Mouse (Mus musculus): ENCODE measurements around the gene 4930432M17Rik. TPM values are rescaled to one million over a fixed set of nuclear protein-coding genes. Genes with fewer than 3 reads are reported as not detected.

4930432M17Rik gene
- polyA plus RNA-seq, 2 experiments = not detected

DNA sequence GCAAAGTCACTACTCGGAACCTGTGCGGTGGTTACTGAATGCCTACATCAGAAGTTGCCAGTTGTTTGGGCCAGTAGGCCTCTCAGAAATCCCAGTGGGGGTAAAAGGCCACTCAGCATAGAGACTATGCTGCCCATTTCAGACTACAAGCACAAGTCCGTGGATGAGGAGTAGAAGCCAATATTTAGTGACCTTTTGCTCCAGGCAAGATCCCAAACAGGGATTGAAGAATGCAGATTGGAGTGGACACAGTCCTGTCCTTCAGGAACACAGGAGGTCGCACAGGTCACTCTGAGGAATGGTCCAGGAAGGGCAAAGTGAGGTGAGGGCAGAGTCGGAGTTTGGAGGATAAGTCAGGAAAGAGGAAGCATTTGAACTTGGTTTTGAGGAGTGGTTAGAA is 23.2 kb downstream of the 4930432M17Rik start:
- Histone ChIP-seq H3K9ac (replicated peaks) (no peak overlapping the region), H3K27me3 (ENCODE audit: control insufficient read depth, insufficient read depth, low read length) (no peaks in the 10 kb centered on the region), H3K36me3 (replicated peaks; ENCODE audit: control insufficient read depth, insufficient read depth, low read depth) (no peaks in the 10 kb centered on the region), H3K4me2 (ENCODE audit: low read depth) (no peak overlapping the region), H3K9me3 (ENCODE audit: control insufficient read depth, low read length) (no peaks in the 10 kb centered on the region), H3K27ac (no peak overlapping the region), H3K4me3 (ENCODE audit: insufficient read depth in 1 of 2, low read depth in 2 of 2, low read length in 2 of 2) (no peak overlapping the region), H3K4me1 (replicated peaks; ENCODE audit: control insufficient read depth in 2 of 2, insufficient read depth in 2 of 2, low read length in 1 of 2) (peaks cover 0 to 2% of the 10 kb centered on the region in 2 experiments; a peak in 2 of 4 replicates)
- 50% methylated on average over 5 of the region's 5 CpGs for WGBS (ENCODE audit: insufficient replicate concordance)
- TF ChIP-seq EP300 (IDR thresholded peaks at IDR 0.05; ENCODE audit: low read depth) (no peak), CTCF (IDR thresholded peaks at IDR 0.05; ENCODE audit: low read depth) (no peak)
- DNase-seq (ENCODE audit: low read depth in 3 of 3, low spot score in 3 of 3) (no peak), ATAC-seq (ENCODE audit: insufficient read depth) (no peak)

DNA sequence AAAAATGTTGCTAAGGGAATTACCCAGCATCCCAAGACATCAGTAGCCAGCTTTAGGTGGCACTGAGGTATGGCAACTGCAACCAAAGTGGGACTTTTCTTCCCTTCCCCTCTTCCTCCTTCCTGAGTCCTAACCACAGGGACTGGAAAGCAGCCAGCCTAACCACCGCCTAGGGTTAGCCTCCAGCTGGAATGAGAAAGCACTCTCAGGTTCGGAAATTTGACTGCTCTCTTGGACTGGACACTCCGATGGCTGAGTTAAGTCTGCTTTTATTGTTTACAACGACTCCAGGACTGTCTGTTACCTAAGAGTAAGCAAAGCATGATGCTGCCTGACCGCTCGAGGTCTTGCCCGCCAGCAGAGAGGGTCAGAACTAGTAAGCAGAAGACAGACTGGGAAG is 26.6 kb downstream of the 4930432M17Rik start:
- WGBS (ENCODE audit: insufficient replicate concordance) = 56% methylated on average over 7 of the region's 7 CpGs
- H3K4me2 ChIP-seq (ENCODE audit: low read depth) = no peak overlapping the region
- no peaks in the 10 kb centered on the region for H3K36me3 ChIP-seq (replicated peaks; ENCODE audit: control insufficient read depth, insufficient read depth, low read depth)
- no peaks in the 10 kb centered on the region for H3K9me3 ChIP-seq (ENCODE audit: control insufficient read depth, low read length)
- no peak overlapping the region for H3K9ac ChIP-seq (replicated peaks)
- H3K4me1 ChIP-seq (replicated peaks; ENCODE audit: control insufficient read depth in 2 of 2, insufficient read depth in 2 of 2, low read length in 1 of 2) = no peaks in the 10 kb centered on the region; a peak in 1 of 4 replicates
- no peak overlapping the region for H3K4me3 ChIP-seq (ENCODE audit: insufficient read depth in 1 of 2, low read depth in 2 of 2, low read length in 2 of 2)
- no peaks in the 10 kb centered on the region for H3K27me3 ChIP-seq (ENCODE audit: control insufficient read depth, insufficient read depth, low read length)
- H3K27ac ChIP-seq = no peak overlapping the region
- no peak for TF ChIP-seq EP300 (IDR thresholded peaks at IDR 0.05; ENCODE audit: low read depth)
- TF ChIP-seq CTCF (IDR thresholded peaks at IDR 0.05; ENCODE audit: low read depth) = no peak
- DNase-seq (ENCODE audit: low read depth in 3 of 3, low spot score in 3 of 3) = no peak
- ATAC-seq (ENCODE audit: insufficient read depth) = no peak

DNA sequence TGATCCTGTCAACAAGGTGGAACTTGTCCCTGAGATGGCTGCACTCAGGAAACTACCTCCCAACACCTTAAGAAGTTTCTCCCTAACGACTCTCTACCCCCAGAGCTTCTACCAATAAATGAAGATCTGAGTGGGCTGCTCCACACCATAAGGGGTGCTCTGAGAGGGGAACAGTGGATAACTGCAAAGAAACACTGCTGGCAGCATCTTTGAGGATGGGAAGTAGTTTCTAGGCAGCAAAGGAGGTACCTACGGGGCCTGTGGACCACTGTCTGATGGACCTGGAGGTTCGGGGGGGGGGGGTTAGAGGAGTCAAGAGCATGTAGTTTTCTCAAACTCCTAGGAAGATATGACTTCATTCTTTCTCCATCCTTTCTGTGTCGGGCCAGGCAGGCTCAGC is 28.8 kb downstream of the 4930432M17Rik start:
- DNase-seq (ENCODE audit: low read depth in 3 of 3, low spot score in 3 of 3) (no peak), ATAC-seq (ENCODE audit: insufficient read depth) (no peak)
- Histone ChIP-seq H3K36me3 (replicated peaks; ENCODE audit: control insufficient read depth, insufficient read depth, low read depth) (no peaks in the 10 kb centered on the region), H3K9me3 (ENCODE audit: control insufficient read depth, low read length) (no peaks in the 10 kb centered on the region), H3K27ac (no peak overlapping the region), H3K27me3 (ENCODE audit: control insufficient read depth, insufficient read depth, low read length) (no peaks in the 10 kb centered on the region), H3K9ac (replicated peaks) (no peak overlapping the region), H3K4me1 (replicated peaks; ENCODE audit: control insufficient read depth in 2 of 2, insufficient read depth in 2 of 2, low read length in 1 of 2) (no peaks in the 10 kb centered on the region), H3K4me2 (ENCODE audit: low read depth) (no peak overlapping the region), H3K4me3 (ENCODE audit: insufficient read depth in 1 of 2, low read depth in 2 of 2, low read length in 2 of 2) (no peak overlapping the region)
- TF ChIP-seq CTCF (IDR thresholded peaks at IDR 0.05; ENCODE audit: low read depth) (no peak), EP300 (IDR thresholded peaks at IDR 0.05; ENCODE audit: low read depth) (no peak)
- 46% methylated on average over 4 of the region's 4 CpGs for WGBS (ENCODE audit: insufficient replicate concordance)

DNA sequence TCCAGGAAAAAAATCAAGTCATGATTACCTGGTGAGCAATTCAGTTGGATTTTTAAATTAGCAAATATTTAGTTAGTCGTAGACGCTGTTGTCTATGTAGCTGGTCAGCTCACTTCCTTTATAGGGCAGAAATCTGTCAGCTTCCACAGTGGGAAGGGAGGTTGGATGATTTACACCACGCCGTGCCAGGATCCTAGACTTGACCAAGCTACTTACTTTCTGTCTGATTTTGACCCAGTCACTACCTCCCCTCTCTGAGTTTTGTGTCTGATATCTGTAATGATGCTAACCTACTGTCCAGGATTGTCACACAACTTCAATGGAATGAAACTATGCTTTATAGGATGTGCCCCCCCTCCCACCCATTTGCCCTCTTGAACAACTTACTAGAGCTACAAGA is 29.3 kb downstream of the 4930432M17Rik start:
- H3K27me3 ChIP-seq (ENCODE audit: control insufficient read depth, insufficient read depth, low read length) = no peaks in the 10 kb centered on the region
- 71% methylated on average over 4 of the region's 4 CpGs for WGBS (ENCODE audit: insufficient replicate concordance)
- H3K36me3 ChIP-seq (replicated peaks; ENCODE audit: control insufficient read depth, insufficient read depth, low read depth) = no peaks in the 10 kb centered on the region
- H3K27ac ChIP-seq = no peak overlapping the region
- no peaks in the 10 kb centered on the region for H3K9me3 ChIP-seq (ENCODE audit: control insufficient read depth, low read length)
- no peaks in the 10 kb centered on the region for H3K4me1 ChIP-seq (replicated peaks; ENCODE audit: control insufficient read depth in 2 of 2, insufficient read depth in 2 of 2, low read length in 1 of 2)
- no peak overlapping the region for H3K4me2 ChIP-seq (ENCODE audit: low read depth)
- TF ChIP-seq EP300 (IDR thresholded peaks at IDR 0.05; ENCODE audit: low read depth) (no peak), CTCF (IDR thresholded peaks at IDR 0.05; ENCODE audit: low read depth) (no peak)
- ATAC-seq (ENCODE audit: insufficient read depth) (no peak), DNase-seq (ENCODE audit: low read depth in 3 of 3, low spot score in 3 of 3) (no peak)
- H3K9ac ChIP-seq (replicated peaks) = no peak overlapping the region
- H3K4me3 ChIP-seq (ENCODE audit: insufficient read depth in 1 of 2, low read depth in 2 of 2, low read length in 2 of 2) = no peak overlapping the region

DNA sequence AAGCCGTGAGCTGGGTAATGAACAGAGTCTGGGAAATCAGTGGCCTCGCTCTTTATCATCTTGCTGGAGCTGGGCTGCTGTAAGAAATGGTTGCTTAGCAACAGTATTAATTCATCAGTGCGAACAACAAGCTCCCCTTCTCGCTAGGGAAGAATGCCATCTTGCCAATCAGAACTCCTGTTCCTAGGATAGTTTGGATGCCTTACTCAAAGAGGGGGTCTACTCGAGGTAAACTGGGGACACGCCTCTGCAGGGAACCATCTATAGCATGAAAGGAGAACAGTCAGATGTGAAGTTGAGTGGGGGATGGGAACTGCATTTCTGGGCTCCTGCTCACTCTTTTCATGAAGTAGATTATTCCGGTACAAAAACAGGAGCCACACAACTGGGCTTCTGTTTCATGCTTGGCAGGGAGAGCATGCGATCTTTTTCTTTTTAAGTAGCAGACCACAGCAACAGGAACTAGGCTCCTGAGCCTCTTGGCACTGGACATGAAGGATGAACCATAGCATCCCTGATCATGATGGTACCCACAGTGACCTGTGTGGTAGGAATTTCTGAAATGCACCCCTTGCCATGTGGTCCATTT is 29.9 kb downstream of the 4930432M17Rik start:
- Histone ChIP-seq H3K27ac (no peak overlapping the region), H3K36me3 (replicated peaks; ENCODE audit: control insufficient read depth, insufficient read depth, low read depth) (no peaks in the 10 kb centered on the region), H3K4me2 (ENCODE audit: low read depth) (no peak overlapping the region), H3K9me3 (ENCODE audit: control insufficient read depth, low read length) (no peaks in the 10 kb centered on the region), H3K27me3 (ENCODE audit: control insufficient read depth, insufficient read depth, low read length) (no peaks in the 10 kb centered on the region), H3K9ac (replicated peaks) (no peak overlapping the region), H3K4me3 (ENCODE audit: insufficient read depth in 1 of 2, low read depth in 2 of 2, low read length in 2 of 2) (no peak overlapping the region), H3K4me1 (replicated peaks; ENCODE audit: control insufficient read depth in 2 of 2, insufficient read depth in 2 of 2, low read length in 1 of 2) (no peaks in the 10 kb centered on the region)
- TF ChIP-seq CTCF (IDR thresholded peaks at IDR 0.05; ENCODE audit: low read depth) (no peak), EP300 (IDR thresholded peaks at IDR 0.05; ENCODE audit: low read depth) (no peak)
- WGBS (ENCODE audit: insufficient replicate concordance) = 54% methylated on average over 8 of the region's 8 CpGs
- DNase-seq (ENCODE audit: low read depth in 3 of 3, low spot score in 3 of 3) = no peak
- ATAC-seq (ENCODE audit: insufficient read depth) = no peak
